Mouse (Mus musculus): ENCODE data around the gene Clasrp.

The Clasrp gene

GRCm38 (mm10) chr7:19603849-19604605, at the start of gene Clasrp:
TSS of gene Clasrp (minus strand) at chr7:19604486.
- peak; percentile 98 for DNase-seq (ENCODE audit: low spot score)

GRCm38 (mm10) chr7:19652614-19653013, 48.3 kb upstream of the Clasrp start:
- no peak for DNase-seq (ENCODE audit: low spot score)

GRCm38 (mm10) chr7:19651063-19651786, 46.9 kb upstream of the Clasrp start:
- no peak for DNase-seq (ENCODE audit: low spot score)

GRCm38 (mm10) chr7:19641223-19641622, 36.9 kb upstream of the Clasrp start:
- DNase-seq (ENCODE audit: low spot score), result no peak

- DNase-seq (ENCODE audit: low spot score), result no peak
Observed at GRCm38 (mm10) chr7:19635074-19635827, 31.0 kb upstream of the Clasrp start.

GRCm38 (mm10) chr7:19634591-19634990, 30.3 kb upstream of the Clasrp start:
- no peak for DNase-seq (ENCODE audit: low spot score)

GRCm38 (mm10) chr7:19633855-19634254, 29.6 kb upstream of the Clasrp start:
- DNase-seq (ENCODE audit: low spot score), result no peak

GRCm38 (mm10) chr7:19633197-19633596, 28.9 kb upstream of the Clasrp start:
- DNase-seq (ENCODE audit: low spot score), result no peak

GRCm38 (mm10) chr7:19632720-19633119, 28.4 kb upstream of the Clasrp start:
- DNase-seq (ENCODE audit: low spot score), result no peak

- DNase-seq (ENCODE audit: low spot score), result no peak
Observed at GRCm38 (mm10) chr7:19632275-19632674, 28.0 kb upstream of the Clasrp start.

- peak; percentile 93 for DNase-seq (ENCODE audit: low spot score)
Observed at GRCm38 (mm10) chr7:19629361-19629734, 25.1 kb upstream of the Clasrp start, which contains the start of gene Relb. TSS of gene Relb (minus strand) at chr7:19629438.

GRCm38 (mm10) chr7:19628536-19629360, 24.5 kb upstream of the Clasrp start:
- DNase-seq (ENCODE audit: low spot score), result peak; percentile 99

GRCm38 (mm10) chr7:19628192-19628535, 23.9 kb upstream of the Clasrp start:
- no peak for DNase-seq (ENCODE audit: low spot score)

- no peak for DNase-seq (ENCODE audit: low spot score)
Observed at GRCm38 (mm10) chr7:19627721-19628120, 23.4 kb upstream of the Clasrp start.

- DNase-seq (ENCODE audit: low spot score), result no peak
Observed at GRCm38 (mm10) chr7:19623433-19623832, 19.1 kb upstream of the Clasrp start.

GRCm38 (mm10) chr7:19622241-19622640, 18.0 kb upstream of the Clasrp start:
- DNase-seq (ENCODE audit: low spot score), result no peak

GRCm38 (mm10) chr7:19620811-19621210, 16.5 kb upstream of the Clasrp start:
- DNase-seq (ENCODE audit: low spot score), result no peak

- DNase-seq (ENCODE audit: low spot score), result peak; percentile 79
Observed at GRCm38 (mm10) chr7:19619004-19619801, 14.9 kb upstream of the Clasrp start.

- DNase-seq (ENCODE audit: low spot score), result no peak
Observed at GRCm38 (mm10) chr7:19615036-19615577, 10.8 kb upstream of the Clasrp start.

GRCm38 (mm10) chr7:19610969-19611368, 6.7 kb upstream of the Clasrp start:
- DNase-seq (ENCODE audit: low spot score), result no peak
